In the genomic region with DNA sequence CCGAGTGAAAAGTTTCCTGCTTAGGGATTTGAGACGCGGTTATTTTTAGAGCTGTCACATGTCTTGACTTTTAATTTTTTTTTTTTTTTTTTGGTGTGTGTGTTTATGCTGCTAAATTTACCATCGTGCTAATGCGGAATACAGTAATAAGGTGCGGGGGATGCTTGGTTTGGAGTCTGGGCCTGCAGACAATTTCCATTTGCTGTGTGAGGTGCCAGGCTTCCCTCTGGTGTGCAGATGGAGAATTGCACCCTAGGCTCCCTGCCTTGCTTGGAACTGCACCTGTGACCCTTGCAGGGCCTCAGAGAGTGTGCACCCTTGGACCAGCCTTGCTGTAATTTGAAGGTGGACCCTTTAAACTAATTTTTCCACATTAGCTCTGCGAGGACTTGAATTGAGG, we compare ENCODE assay signal across 8 mouse cellular contexts.
A peak's percentile ranks its signal among the peaks of the same experiment; 100 is the strongest.
DNase-seq lines count a peak whose midpoint lies in the region; ATAC-seq and TF ChIP-seq lines count a peak whose summit lies in the region.
"Had no signal": no experiment of that assay in that cellular context is flagged by ENCODE, and none has a peak within 500 bp of the region (broad histone marks: within the 10 kb centered on the region; RNA-seq: fewer than 3 reads in every experiment).

No protein-coding gene starts in this region.

- H3K27ac ChIP-seq in ES-Bruce4 (ENCODE audit: insufficient read depth, low read length): no peak overlapping the region
- H3K27ac ChIP-seq in embryonic facial prominence, embryonic 10.5 days (replicated peaks): no peak overlapping the region
- no peak overlapping the region for H3K27ac ChIP-seq in heart, embryonic 14.5 days (replicated peaks in 1 of 2; ENCODE audit: control insufficient read depth in 1 of 2, insufficient read depth in 1 of 2, low read depth in 2 of 2, low read length in 2 of 2)
- no peak overlapping the region for H3K27ac ChIP-seq in kidney, embryonic 16.5 days (ENCODE audit: low read length)
- H3K27ac ChIP-seq: liver, embryonic 13.5 days had no signal

- no peak overlapping the region for H3K9ac ChIP-seq in ES-Bruce4 (ENCODE audit: low read depth, poor library complexity, severe bottlenecking)
- H3K9ac ChIP-seq in heart, embryonic 14.5 days (ENCODE audit: low read length): no peak overlapping the region
- no peak overlapping the region for H3K9ac ChIP-seq in kidney, embryonic 16.5 days (replicated peaks; ENCODE audit: low read length)
- H3K9ac ChIP-seq: liver, embryonic 13.5 days had no signal

- no peak for TF ChIP-seq EP300 in ES-Bruce4 (IDR thresholded peaks at IDR 0.05; ENCODE audit: insufficient read depth, low read depth, low read length)

- no peak overlapping the region for H3K4me3 ChIP-seq in ES-Bruce4 (ENCODE audit: low read depth, low read length)
- no peak overlapping the region for H3K4me3 ChIP-seq in embryonic facial prominence, embryonic 10.5 days
- H3K4me3 ChIP-seq in heart, embryonic 14.5 days (ENCODE audit: control insufficient read depth in 1 of 2, insufficient read depth in 1 of 2, low read depth in 1 of 2, low read length in 2 of 2): no peak overlapping the region
- H3K4me3 ChIP-seq in kidney, embryonic 16.5 days (ENCODE audit: low read length): no peak overlapping the region
- no peak overlapping the region for H3K4me3 ChIP-seq in lung, adult 2 months (replicated peaks; ENCODE audit: extremely low read depth, low read depth, low read length)
- H3K4me3 ChIP-seq: liver, embryonic 13.5 days had no signal

- DNase-seq in adrenal gland, postnatal 14 days: peak; percentile 71
- DNase-seq in embryonic facial prominence, embryonic 10.5 days (ENCODE audit: low spot score): peak; percentile 75
- peak; percentile 14 for DNase-seq in lung, adult 2 months
- peak; percentile 51 for DNase-seq in ovary, postnatal 14 days (ENCODE audit: low spot score)
- DNase-seq: liver, embryonic 13.5 days had no signal

- H3K4me1 ChIP-seq in ES-Bruce4 (ENCODE audit: control insufficient read depth, insufficient read depth, low read length): no peaks in the 10 kb centered on the region
- H3K4me1 ChIP-seq in embryonic facial prominence, embryonic 10.5 days: peaks cover 15% of the 10 kb centered on the region
- peaks cover 9 to 10% of the 10 kb centered on the region in 2 experiments; a peak in 3 of 4 replicates for H3K4me1 ChIP-seq in heart, embryonic 14.5 days (ENCODE audit: control insufficient read depth in 2 of 2, insufficient read depth in 2 of 2, low read length in 2 of 2)
- peaks cover 11% of the 10 kb centered on the region for H3K4me1 ChIP-seq in kidney, embryonic 16.5 days (ENCODE audit: insufficient read depth, low read length)
- H3K4me1 ChIP-seq in lung, adult 2 months (ENCODE audit: control insufficient read depth, insufficient read depth, low read length): no peaks in the 10 kb centered on the region

- H3K36me3 ChIP-seq in ES-Bruce4 (ENCODE audit: control insufficient read depth, insufficient read depth, low read length, poor library complexity, severe bottlenecking): no peaks in the 10 kb centered on the region
- no peaks in the 10 kb centered on the region for H3K36me3 ChIP-seq in embryonic facial prominence, embryonic 10.5 days (replicated peaks)
- no peaks in the 10 kb centered on the region for H3K36me3 ChIP-seq in heart, embryonic 14.5 days (ENCODE audit: control insufficient read depth, insufficient read depth, low read length)
- no peaks in the 10 kb centered on the region for H3K36me3 ChIP-seq in kidney, embryonic 16.5 days (ENCODE audit: insufficient read depth, low read length)
- H3K36me3 ChIP-seq: liver, embryonic 13.5 days had no signal

- ATAC-seq in heart, embryonic 14.5 days (ENCODE audit: insufficient number of reproducible peaks, insufficient read depth, low FRiP score, low read depth): peak; percentile 44; the same call in 1 of the 2 replicates
- ATAC-seq in kidney, embryonic 16.5 days (ENCODE audit: low FRiP score, low TSS enrichment): 0 out of 2 replicates have a peak, but pooled peaks have one; percentile 40

- peak; percentile 88 for TF ChIP-seq CTCF in ES-Bruce4 (IDR thresholded peaks at IDR 0.05; ENCODE audit: low read depth, low read length)
- TF ChIP-seq CTCF in lung, adult 2 months (IDR thresholded peaks at IDR 0.05; ENCODE audit: insufficient read depth, low read length): peak; percentile 82

- H3K9me3 ChIP-seq in ES-Bruce4 (replicated peaks; ENCODE audit: control insufficient read depth, insufficient read depth, low read length, poor library complexity, severe bottlenecking): no peaks in the 10 kb centered on the region
- H3K9me3 ChIP-seq in embryonic facial prominence, embryonic 10.5 days: no peaks in the 10 kb centered on the region
- no peaks in the 10 kb centered on the region for H3K9me3 ChIP-seq in heart, embryonic 14.5 days (ENCODE audit: control insufficient read depth, low read length)
- no peaks in the 10 kb centered on the region for H3K9me3 ChIP-seq in kidney, embryonic 16.5 days (ENCODE audit: low read length)
- H3K9me3 ChIP-seq: liver, embryonic 13.5 days had no signal

- 31% methylated on average over 7 of the region's 7 CpGs for WGBS in embryonic facial prominence, embryonic 10.5 days
- 14% methylated on average over 7 of the region's 7 CpGs for WGBS in heart, embryonic 14.5 days
- 19% methylated on average over 7 of the region's 7 CpGs for WGBS in kidney, embryonic 16.5 days
- 15% methylated on average over 7 of the region's 7 CpGs for WGBS in lung, adult 2 months

- no peak for TF ChIP-seq POLR2A in ES-Bruce4 (IDR thresholded peaks at IDR 0.05; ENCODE audit: insufficient read depth, low read length)
- TF ChIP-seq POLR2A in lung, adult 2 months (IDR thresholded peaks at IDR 0.05; ENCODE audit: borderline replicate concordance, extremely low read depth, low read depth, low read length): no peak

- H3K4me2 ChIP-seq in heart, embryonic 14.5 days (ENCODE audit: low read length): peak overlapping the region; percentile 34
- H3K4me2 ChIP-seq in kidney, embryonic 16.5 days (replicated peaks; ENCODE audit: low read depth, low read length): peak overlapping the region; percentile 32; the same call in 1 of the 2 replicates
- H3K4me2 ChIP-seq: liver, embryonic 13.5 days had no signal

- no peaks in the 10 kb centered on the region for H3K27me3 ChIP-seq in ES-Bruce4 (ENCODE audit: control insufficient read depth, insufficient read depth, low read length, poor library complexity, severe bottlenecking)
- H3K27me3 ChIP-seq in embryonic facial prominence, embryonic 10.5 days (replicated peaks; ENCODE audit: low read depth, poor library complexity, severe bottlenecking): no peaks in the 10 kb centered on the region
- H3K27me3 ChIP-seq in heart, embryonic 14.5 days (ENCODE audit: control insufficient read depth, insufficient read depth, low read length): no peaks in the 10 kb centered on the region
- no peaks in the 10 kb centered on the region for H3K27me3 ChIP-seq in kidney, embryonic 16.5 days (ENCODE audit: insufficient read depth, low read length)

Comparison
In these comparisons a context has a peak if more than half of its experiments do, and no peak if none do; other contexts are left out.
1. DNase-seq: peak in every context shown above with its lines; median percentile 75 in embryonic facial prominence, embryonic 10.5 days; 71 in adrenal gland, postnatal 14 days; 51 in ovary, postnatal 14 days; 14 in lung, adult 2 months.